Mouse (Mus musculus) neural tube, embryonic 15.5 days (tissue): ENCODE measurements around the gene Btf3l4. TPM values are rescaled to one million over a fixed set of nuclear protein-coding genes. Genes with fewer than 3 reads are reported as not detected.

Experiments used
- ATAC-seq: fragments of 200-750 bp; cut with Nextera tagmentation; 2 replicates; pipeline ENCODE4 v1.8.0; 2017; ENCODE audit warnings: mild to moderate bottlenecking, moderate TSS enrichment, moderate library complexity; ENCODE audit not compliant: low FRiP score
- H3K27ac ChIP-seq: fragments of 300-500 bp; sonication (generic); replicated peaks from 2 replicates; pipeline ENCODE4 v1.5.1; 2015; ENCODE audit warnings: mild to moderate bottlenecking, inconsistent platforms
- H3K27me3 ChIP-seq: fragments of 300-500 bp; sonication (generic); replicated peaks from 2 replicates; pipeline ENCODE4 v1.6.1; 2015; ENCODE audit warnings: inconsistent platforms
- H3K36me3 ChIP-seq: fragments of 300-500 bp; sonication (generic); 2 replicates; pipeline ENCODE4 v1.6.1; 2015; ENCODE audit warnings: inconsistent platforms
- H3K4me1 ChIP-seq: fragments of 300-500 bp; sonication (generic); 2 replicates; pipeline ENCODE4 v1.6.1; 2015; ENCODE audit warnings: inconsistent platforms
- H3K4me2 ChIP-seq: fragments of 300-500 bp; sonication (generic); 2 replicates; pipeline ENCODE4 v1.6.1; 2015; ENCODE audit warnings: inconsistent platforms, mild to moderate bottlenecking, moderate library complexity
- H3K4me3 ChIP-seq: fragments of 300-500 bp; sonication (generic); replicated peaks from 2 replicates; pipeline ENCODE4 v1.5.1; 2015; ENCODE audit warnings: mild to moderate bottlenecking, inconsistent platforms
- H3K9ac ChIP-seq: fragments of 300-500 bp; sonication (generic); replicated peaks from 2 replicates; pipeline ENCODE4 v1.6.1; 2015; ENCODE audit warnings: mild to moderate bottlenecking, inconsistent platforms
- H3K9me3 ChIP-seq: fragments of 300-500 bp; sonication (generic); replicated peaks from 2 replicates; pipeline ENCODE4 v1.6.1; 2016; ENCODE audit warnings: inconsistent platforms
- WGBS: fragments of 180-500 bp; shearing (Covaris S2); methylation state at CpG from one replicate; pipeline ENCODE4 v1.1.7; 2015; ENCODE audit warnings: mixed read lengths; 5-methylcytosine and 5-hydroxymethylcytosine counted together
- polyA plus RNA-seq: library from polyadenylated mRNA; unstranded; fragments of >200 nt; fragmentation: Nextera tagmentation; extraction: Ambion mirVana; gene quantifications from 2 replicates; pipeline ENCODE4 v1.2.1, GENCODE M21; 2015

The Btf3l4 gene
- polyA plus RNA-seq, 1 experiment from 2014 or later = 150 TPM

DNA sequence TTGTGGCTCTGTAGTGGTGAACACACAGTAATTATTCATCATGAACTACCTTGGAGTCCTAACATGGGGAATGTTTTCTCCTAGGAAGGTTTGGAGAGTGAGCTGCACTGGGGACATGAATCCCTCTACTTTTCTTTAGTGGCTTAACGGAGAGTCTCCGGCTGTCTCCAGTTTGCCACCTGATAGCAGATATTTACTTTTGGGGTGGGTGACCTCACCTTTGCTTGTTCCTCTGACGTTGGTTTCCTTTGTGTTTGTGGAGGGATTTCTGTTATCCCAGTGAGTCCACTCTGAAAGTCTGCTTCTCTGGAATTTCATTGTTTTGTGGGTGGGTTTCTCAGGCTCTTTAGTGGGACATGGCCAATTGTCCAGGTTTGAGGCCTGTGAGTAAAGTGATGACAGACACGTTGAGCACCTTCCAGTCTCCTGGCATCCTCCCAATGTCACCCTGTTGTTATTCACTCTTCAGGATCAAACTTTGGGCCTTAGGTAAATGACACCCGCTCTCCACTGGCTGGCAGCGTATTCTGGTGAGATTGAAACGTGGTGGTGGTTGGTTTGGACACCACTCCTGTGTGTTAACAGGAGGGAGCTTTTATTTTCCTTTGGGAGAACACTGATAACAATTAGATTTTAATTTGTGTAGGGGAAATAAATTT, 8.6 kb upstream of the Btf3l4 start:
- Histone ChIP-seq H3K4me3 (no peak overlapping the region), H3K36me3 (no peaks in the 10 kb centered on the region), H3K4me2 (no peak overlapping the region), H3K27ac (no peak overlapping the region), H3K4me1 (peaks cover 13% of the 10 kb centered on the region), H3K9me3 (no peaks in the 10 kb centered on the region), H3K9ac (no peak overlapping the region), H3K27me3 (no peaks in the 10 kb centered on the region)
- no peak for ATAC-seq
- WGBS = 91% methylated on average over 7 of the region's 7 CpGs

DNA sequence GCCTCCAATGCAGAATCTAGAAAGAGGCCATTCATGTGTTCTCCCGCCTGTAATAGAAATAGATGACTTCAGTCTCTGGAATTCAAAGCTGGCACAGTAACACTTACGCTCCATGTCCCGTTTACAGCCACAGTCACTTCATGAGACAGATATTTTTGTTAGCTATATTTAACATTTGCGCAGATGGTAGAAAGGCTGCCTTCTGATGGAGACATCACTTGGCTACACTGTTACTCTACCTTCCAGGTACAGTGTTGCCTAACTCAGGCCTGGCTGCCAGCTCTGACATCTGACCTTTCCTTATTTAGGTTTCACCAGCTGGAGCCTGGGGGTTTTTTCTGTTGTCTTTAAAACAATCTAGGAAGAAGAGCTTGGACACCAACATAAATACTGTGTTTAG, 4.6 kb upstream of the Btf3l4 start:
- no peak overlapping the region for H3K9ac ChIP-seq
- H3K27me3 ChIP-seq = no peaks in the 10 kb centered on the region
- peaks cover 31% of the 10 kb centered on the region for H3K4me1 ChIP-seq
- H3K36me3 ChIP-seq = no peaks in the 10 kb centered on the region
- H3K27ac ChIP-seq = no peak overlapping the region
- H3K4me2 ChIP-seq = no peak overlapping the region
- WGBS = 80% methylated on average over 4 of the region's 4 CpGs
- ATAC-seq = no peak
- no peaks in the 10 kb centered on the region for H3K9me3 ChIP-seq
- no peak overlapping the region for H3K4me3 ChIP-seq

DNA sequence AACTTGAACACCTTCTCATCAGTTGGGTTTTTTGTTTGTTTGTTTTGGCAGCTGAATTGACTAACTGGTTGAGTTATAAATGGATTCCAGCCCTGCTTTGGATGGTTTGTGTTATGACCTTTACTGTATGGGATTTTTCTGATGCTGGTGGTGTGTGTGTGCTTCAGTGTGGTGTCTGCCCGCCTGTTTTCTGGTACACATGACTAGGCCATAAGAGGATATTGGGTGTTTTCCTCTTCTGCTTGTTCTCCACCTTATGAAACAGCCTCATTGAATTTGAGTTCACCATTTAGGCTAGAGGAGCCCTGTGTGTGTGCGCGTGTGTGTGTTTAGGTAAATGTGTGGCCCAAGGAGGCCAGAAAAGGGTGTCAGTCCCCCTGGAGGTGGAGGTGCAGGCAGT, 2.1 kb upstream of the Btf3l4 start:
- Histone ChIP-seq H3K27me3 (no peaks in the 10 kb centered on the region), H3K36me3 (no peaks in the 10 kb centered on the region), H3K9ac (peak overlapping the region; percentile 96), H3K27ac (peak overlapping the region; percentile 99), H3K4me2 (peak overlapping the region; percentile 66), H3K9me3 (no peaks in the 10 kb centered on the region), H3K4me1 (peaks cover 47% of the 10 kb centered on the region), H3K4me3 (peak overlapping the region; percentile 74)
- ATAC-seq = no peak
- 71% methylated on average over 3 of the region's 3 CpGs for WGBS

DNA sequence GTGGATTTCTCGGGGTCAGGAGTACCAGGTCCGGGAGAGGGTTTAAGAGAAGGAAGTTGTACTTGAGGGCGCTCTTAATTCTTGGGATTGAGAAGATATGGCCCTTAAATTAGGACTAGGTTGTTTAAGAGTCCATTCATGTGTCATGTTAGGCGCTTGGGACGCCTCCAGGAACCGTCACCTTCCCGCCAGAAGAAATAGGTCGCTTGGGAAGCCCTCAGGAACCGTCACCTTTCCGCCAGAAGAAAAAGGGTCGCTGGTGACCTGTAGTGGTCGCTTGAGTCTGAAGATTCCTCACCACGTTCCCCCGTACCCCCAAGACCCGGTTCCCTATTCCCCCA, 1.5 kb upstream of the Btf3l4 start:
- WGBS = under 1% methylated on average over 15 of the region's 15 CpGs
- peak overlapping the region; percentile 96 for H3K9ac ChIP-seq
- ATAC-seq = no peak

DNA sequence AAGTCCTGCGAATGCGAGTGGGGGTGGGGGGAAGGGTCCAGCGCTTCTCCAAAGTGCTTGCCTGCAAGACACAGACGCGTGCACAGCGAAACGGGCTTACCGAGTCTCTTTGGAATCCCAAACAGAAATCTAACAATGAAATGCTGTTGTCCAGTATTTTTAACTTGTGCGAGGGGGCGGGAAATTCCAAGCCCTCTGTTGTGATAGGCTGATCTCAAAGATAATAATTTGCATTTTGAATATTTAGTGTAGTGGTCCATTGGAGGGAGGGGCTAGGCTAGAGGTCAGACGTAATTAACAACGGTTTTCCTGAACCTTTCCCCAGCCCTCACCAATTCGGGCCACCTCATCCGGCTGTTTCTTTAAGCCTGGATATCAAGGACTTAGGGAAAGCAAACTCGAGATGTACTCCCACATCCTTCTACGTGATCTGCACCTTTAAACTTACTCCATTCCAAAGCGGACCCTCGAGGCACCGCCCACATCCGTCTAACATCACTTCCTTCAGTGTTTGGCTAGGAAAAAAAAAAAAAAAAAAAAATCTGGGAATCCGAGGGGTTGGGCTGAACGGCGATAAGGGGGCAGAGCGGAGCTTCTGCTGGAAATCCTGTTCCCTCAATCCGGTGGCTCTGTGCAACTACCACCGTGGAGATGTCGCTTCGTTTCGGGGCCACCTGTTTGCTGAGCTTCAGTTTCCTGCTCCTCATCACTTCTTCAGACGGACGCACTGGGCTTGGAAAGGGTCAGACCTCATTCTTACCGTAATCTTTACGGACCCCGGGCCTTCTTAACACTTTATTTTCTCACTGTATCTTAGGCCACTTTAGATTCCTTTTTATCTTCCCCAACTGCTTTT, 929 bp upstream of the Btf3l4 start, which contains the start of gene Txndc12:
Gene Txndc12 (plus strand): TSS at position 487 of the 856 bp plus-strand sequence.
- H3K4me3 ChIP-seq = peak within 1 kb of the TSS; percentile 74
- no peaks in the 10 kb centered on the region for H3K9me3 ChIP-seq
- peak; percentile 84 for ATAC-seq
- WGBS = under 1% methylated on average over 34 of the region's 34 CpGs
- peaks cover 5% of the 10 kb centered on the region; the same call in 1 of the 2 replicates for H3K36me3 ChIP-seq
- H3K4me2 ChIP-seq = peak within 1 kb of the TSS; percentile 66
- H3K4me1 ChIP-seq = peaks cover 47% of the 10 kb centered on the region
- peak within 1 kb of the TSS; percentile 99 for H3K27ac ChIP-seq
- H3K9ac ChIP-seq = peak within 1 kb of the TSS; percentile 96
- no peaks in the 10 kb centered on the region for H3K27me3 ChIP-seq

More for the DNA sequence above, 1.5 kb upstream of the Btf3l4 start:
- H3K4me3 ChIP-seq = peak overlapping the region; percentile 74
- H3K36me3 ChIP-seq = peaks cover 3% of the 10 kb centered on the region; the same call in 1 of the 2 replicates
- peak overlapping the region; percentile 66 for H3K4me2 ChIP-seq
- peaks cover 47% of the 10 kb centered on the region for H3K4me1 ChIP-seq
- H3K27ac ChIP-seq = peak overlapping the region; percentile 99
- H3K9me3 ChIP-seq = no peaks in the 10 kb centered on the region
- H3K27me3 ChIP-seq = no peaks in the 10 kb centered on the region

DNA sequence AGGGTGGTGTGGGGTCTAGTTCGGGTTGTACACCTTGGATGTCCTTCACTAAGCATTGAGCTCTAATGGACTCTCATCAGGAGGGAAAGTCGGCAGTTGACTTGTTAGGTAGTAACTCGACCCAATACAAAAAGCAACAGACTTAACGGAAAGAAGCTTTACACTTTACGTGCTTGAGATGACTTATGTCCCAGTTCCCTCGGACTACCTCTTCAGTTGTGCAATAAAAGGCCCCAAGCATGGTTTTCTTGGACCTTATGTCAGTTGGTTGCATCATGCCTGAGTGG, 357 bp upstream of the Btf3l4 start:
- peaks cover 47% of the 10 kb centered on the region for H3K4me1 ChIP-seq
- no peak for ATAC-seq

DNA sequence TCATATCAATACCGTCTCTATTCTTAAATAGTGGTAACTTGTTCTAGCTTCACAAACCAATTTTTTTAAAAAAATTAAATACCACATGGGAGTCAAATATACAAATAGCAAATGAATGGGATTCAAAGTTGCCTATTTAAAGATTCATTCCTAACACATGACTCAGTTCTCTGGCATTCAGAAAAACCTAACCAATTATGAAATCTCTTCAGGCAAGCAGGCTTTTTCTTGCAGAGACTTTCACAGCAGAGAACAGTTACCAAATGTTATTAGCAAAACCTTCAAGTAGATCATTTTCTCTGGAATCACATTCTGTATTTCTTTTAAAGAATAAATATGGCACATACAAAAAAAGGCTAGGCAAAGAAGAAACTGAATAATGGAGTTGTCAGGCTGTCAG, 2.7 kb downstream of the Btf3l4 start:
- H3K9ac ChIP-seq = no peak overlapping the region
- no peak overlapping the region for H3K4me2 ChIP-seq
- H3K4me3 ChIP-seq = no peak overlapping the region

More for the DNA sequence above, 357 bp upstream of the Btf3l4 start:
- H3K4me3 ChIP-seq = peak overlapping the region; percentile 74
- H3K36me3 ChIP-seq = peaks cover 9% of the 10 kb centered on the region
- 0% methylated on average over 6 of the region's 6 CpGs for WGBS
- no peaks in the 10 kb centered on the region for H3K9me3 ChIP-seq
- H3K4me2 ChIP-seq = peak overlapping the region; percentile 66
- peak overlapping the region; percentile 96 for H3K9ac ChIP-seq
- peak overlapping the region; percentile 99 for H3K27ac ChIP-seq
- H3K27me3 ChIP-seq = no peaks in the 10 kb centered on the region

DNA sequence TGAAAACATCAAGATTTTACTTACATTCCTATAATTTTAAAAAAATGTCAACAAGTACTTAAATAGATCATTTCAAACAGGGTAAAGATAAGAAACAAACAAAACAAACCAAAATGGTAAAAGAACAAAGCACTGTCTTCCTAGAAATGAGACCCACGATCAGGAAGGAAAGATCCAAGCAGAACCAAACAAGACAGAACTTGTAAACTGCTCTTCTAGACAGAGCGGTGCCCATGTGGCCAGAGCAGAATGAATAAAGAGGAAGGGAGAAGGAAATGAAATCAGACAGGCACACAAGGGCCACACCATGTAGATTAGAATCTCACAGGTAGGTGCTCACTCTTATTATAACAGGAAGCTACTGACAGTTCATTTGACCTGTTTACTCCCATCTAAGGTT, 6.8 kb downstream of the Btf3l4 start:
- peaks cover 8% of the 10 kb centered on the region for H3K4me1 ChIP-seq
- H3K4me2 ChIP-seq = no peak overlapping the region
- H3K27ac ChIP-seq = no peak overlapping the region
- H3K9ac ChIP-seq = no peak overlapping the region
- H3K4me3 ChIP-seq = no peak overlapping the region
- H3K36me3 ChIP-seq = peaks cover 51% of the 10 kb centered on the region
- H3K27me3 ChIP-seq = no peaks in the 10 kb centered on the region
- no peak for ATAC-seq
- no peaks in the 10 kb centered on the region for H3K9me3 ChIP-seq
- WGBS = 90% methylated on average over 2 of the region's 2 CpGs

More for the DNA sequence above, 2.7 kb downstream of the Btf3l4 start:
- Histone ChIP-seq H3K27ac (no peak overlapping the region), H3K27me3 (no peaks in the 10 kb centered on the region), H3K9me3 (no peaks in the 10 kb centered on the region), H3K36me3 (peaks cover 22% of the 10 kb centered on the region), H3K4me1 (peaks cover 22% of the 10 kb centered on the region)
- 82% methylated on average over 1 of the region's 1 CpGs for WGBS
- no peak for ATAC-seq

DNA sequence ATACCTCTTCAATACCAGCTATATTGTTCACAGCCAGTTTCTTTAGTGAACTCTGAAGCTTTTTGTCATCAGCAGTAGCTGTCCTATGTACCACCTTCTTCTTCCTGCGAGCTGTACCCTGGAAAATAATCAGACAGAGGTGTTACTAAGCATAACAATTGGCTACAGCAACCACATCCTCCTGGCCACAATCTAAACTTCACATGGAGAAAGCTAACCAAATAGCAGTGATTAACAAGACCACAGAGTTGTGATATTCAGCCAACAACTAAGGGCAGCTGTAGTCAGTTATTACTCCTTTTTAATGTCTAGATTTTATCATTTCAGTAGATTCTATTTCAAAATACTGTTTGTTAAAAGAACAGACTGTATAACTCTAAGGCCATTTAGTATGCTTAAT, 7.3 kb downstream of the Btf3l4 start:
- 97% methylated on average over 1 of the region's 1 CpGs for whole genome bisulfite sequencing
- peaks cover 4% of the 10 kb centered on the region; the same call in 1 of the 2 replicates for H3K4me1 ChIP-seq
- no peaks in the 10 kb centered on the region for H3K9me3 ChIP-seq
- no peak overlapping the region for H3K4me3 ChIP-seq
- peaks cover 54% of the 10 kb centered on the region for H3K36me3 ChIP-seq
- ATAC-seq = no peak
- H3K27ac ChIP-seq = no peak overlapping the region
- no peak overlapping the region for H3K4me2 ChIP-seq
- H3K27me3 ChIP-seq = no peaks in the 10 kb centered on the region
- no peak overlapping the region for H3K9ac ChIP-seq

DNA sequence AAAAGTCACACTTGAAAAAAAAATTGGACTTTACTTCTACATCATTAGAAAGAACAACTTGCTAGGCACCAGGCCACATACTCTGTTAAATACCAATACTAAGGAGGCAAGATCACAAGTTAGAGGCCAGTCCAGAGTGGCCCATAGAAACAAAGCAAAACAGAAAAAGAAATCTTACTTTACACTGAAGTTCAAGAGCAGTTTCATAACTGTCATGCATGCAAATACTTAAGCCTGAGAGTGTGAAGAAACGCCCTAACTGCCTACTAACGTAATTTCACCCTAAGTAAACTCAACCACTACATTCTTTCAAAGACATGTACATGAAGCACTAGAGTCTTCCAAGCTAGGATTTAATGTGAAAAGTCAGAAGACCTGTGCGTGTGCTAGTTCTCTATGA, 7.7 kb downstream of the Btf3l4 start:
- 98% methylated on average over 3 of the region's 3 CpGs for WGBS
- Histone ChIP-seq H3K27ac (no peak overlapping the region), H3K4me3 (no peak overlapping the region), H3K4me1 (no peaks in the 10 kb centered on the region), H3K9ac (no peak overlapping the region), H3K9me3 (no peaks in the 10 kb centered on the region), H3K27me3 (no peaks in the 10 kb centered on the region), H3K4me2 (no peak overlapping the region), H3K36me3 (peaks cover 55% of the 10 kb centered on the region)
- ATAC-seq = no peak

DNA sequence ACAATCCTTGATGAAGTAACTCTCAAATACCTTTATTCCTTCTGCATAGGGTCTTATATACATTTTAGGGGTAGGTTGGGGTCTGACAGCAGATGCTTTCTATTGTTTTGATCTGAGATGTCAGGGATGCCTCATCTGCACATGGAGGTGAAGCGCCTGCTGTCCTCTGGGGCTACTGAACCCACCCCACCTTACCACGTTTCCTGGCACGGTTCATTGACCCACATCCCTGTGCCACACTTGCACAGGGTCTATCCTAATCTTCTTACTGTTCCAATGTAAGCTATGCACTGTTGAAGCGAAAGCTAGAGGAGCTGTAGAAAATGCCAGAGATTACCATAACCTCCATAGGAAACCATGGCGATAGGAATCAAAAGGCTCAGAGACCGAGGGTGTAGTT, 21.9 kb downstream of the Btf3l4 start:
- Histone ChIP-seq H3K4me3 (no peak overlapping the region), H3K4me1 (no peaks in the 10 kb centered on the region), H3K36me3 (peaks cover 11% of the 10 kb centered on the region), H3K9ac (no peak overlapping the region), H3K4me2 (no peak overlapping the region), H3K9me3 (no peaks in the 10 kb centered on the region), H3K27ac (no peak overlapping the region), H3K27me3 (no peaks in the 10 kb centered on the region)
- WGBS = 66% methylated on average over 6 of the region's 6 CpGs
- ATAC-seq = no peak; the same call in 1 of the 2 replicates

DNA sequence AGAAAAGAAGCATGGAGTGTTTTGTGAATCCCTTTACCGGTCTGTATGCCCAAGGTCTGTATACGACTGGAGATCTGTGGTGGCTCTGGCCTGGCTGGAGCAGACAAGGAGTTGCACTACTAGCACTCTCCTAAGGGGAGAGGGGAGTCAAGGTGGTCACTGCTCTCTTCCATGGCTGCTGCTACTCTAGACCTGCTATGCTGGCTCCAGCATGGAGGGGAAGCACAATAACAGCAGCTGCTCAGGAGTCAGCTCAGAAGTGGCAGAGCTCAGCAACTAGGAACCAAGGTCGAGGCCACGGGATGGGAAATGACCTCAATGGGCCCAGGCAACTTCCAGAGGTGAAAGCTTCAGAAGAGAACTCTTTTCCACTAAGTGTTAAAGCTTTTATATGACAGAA, 22.3 kb downstream of the Btf3l4 start:
- WGBS = 77% methylated on average over 4 of the region's 4 CpGs

More for the DNA sequence above, 22.3 kb downstream of the Btf3l4 start:
- H3K9me3 ChIP-seq = no peaks in the 10 kb centered on the region
- peaks cover 11% of the 10 kb centered on the region for H3K36me3 ChIP-seq
- ATAC-seq = no peak
- H3K9ac ChIP-seq = no peak overlapping the region
- no peak overlapping the region for H3K27ac ChIP-seq
- no peak overlapping the region for H3K4me2 ChIP-seq
- no peaks in the 10 kb centered on the region for H3K27me3 ChIP-seq
- no peaks in the 10 kb centered on the region for H3K4me1 ChIP-seq
- H3K4me3 ChIP-seq = no peak overlapping the region
